Mouse (Mus musculus): ENCODE data around the gene Jag2.
A peak's percentile ranks its signal among the peaks of the same experiment; 100 is the strongest.

DNA sequence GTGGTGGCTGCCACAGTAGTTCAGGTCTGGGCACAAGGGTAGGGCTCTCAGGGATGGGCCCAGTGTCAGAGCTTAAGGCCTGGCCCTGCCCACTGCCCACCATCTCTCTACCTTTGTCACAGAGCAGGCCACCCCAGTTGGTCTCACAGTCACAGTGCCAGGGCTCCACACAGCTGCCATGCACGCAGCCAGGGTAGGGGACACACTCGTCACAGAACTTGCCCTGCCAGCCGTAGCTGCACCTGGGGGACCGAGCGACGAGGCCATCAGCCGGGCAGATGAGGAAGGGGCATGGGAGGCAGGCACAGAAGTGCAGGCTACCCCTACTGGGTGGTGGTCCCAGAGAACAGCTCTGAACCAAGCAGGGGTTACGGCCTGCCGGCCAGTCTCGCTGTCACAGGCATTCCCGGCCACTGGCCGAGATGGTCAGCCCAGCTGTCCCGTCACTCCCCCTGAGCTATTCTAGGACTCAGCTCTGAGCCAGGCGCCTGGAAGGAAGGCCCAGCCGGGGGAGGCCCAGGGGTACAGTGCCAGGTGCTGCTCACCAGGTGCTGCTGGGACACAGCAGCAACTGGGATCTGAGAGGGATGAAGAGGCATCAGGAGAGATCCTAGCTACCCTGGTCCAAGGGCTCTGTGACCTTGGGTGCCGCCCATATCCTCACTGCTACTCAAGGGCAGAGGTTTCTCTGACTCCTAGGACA is 12.7 kb downstream of the Jag2 start:
- TF ChIP-seq CTCF (IDR thresholded peaks at IDR 0.05) (0 out of 2 replicates have a peak, but pooled peaks have one; percentile 8), POLR2A (IDR thresholded peaks at IDR 0.05; ENCODE audit: insufficient read depth, low read depth, low read length) (no peak)

Measured in heart, adult 2 months (tissue).